Mouse (Mus musculus): ENCODE data around the gene Tchp. TPM values are rescaled to one million over a fixed set of nuclear protein-coding genes. Genes with fewer than 3 reads are reported as not detected.

The Tchp gene
- total RNA-seq, 2 experiments from 2014 or later: 19.7 to 23.8 TPM

DNA sequence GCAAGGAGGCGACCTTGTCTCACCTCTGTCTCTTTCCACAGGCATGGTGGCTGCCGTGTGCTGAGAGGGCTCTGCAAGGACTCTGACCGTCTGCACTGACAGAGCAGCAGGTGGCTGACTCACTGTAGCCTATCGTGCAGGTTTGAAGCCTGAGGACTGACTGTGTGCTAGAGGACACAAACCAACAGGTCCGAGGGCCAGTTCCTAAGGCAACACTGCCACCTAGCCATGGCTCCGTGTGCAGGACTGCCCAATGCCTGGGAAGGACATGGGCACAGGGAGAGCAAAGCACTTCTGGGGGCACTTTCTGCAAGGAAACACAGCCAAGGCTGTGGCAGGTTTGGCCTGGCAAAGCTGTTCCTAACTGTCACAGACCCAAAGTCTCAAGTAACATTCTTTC lies 23.9 kb downstream of the Tchp start:
- no peak for ATAC-seq (replicated peaks; ENCODE audit: low FRiP score, poor library complexity, severe bottlenecking)

DNA sequence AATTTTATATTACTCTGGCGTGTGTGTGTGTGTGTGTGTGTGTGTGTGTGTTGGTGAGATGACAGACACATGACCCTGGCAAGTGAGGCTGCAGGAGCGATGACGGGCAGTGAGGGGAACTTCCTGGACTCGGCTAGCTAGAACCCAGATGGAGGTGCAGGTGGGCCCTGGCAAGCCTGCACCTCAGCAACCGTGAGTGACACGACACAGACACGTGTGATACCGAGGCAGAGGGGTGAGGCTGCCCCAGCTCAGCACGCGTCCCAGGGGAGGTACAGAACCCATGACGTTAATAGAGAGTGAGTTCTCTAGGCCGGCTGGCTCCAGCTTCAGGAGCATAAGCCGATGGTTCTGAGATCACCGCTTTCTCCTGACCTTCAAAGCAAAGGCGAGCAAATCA lies 24.4 kb downstream of the Tchp start:
- no peak for ATAC-seq (replicated peaks; ENCODE audit: low FRiP score, poor library complexity, severe bottlenecking)

DNA sequence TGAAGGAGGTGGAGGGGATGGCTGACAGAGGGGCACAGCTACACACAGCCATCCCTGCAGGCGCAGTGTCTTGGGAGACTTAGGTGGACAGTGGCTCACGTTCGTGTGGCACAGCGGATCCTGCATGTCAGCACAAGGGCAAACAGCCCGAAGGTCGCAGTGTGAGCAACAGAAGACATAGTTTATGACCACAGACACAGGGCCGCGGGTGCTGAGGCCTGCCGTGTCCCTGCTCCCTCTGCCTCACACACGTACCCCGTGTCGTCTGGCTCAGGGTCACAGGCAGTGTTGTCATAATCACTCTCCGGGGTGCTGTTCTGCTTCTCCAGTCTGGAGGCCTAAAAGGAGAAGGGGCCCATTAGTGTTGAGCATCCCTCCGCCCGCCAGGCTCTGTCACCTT lies 26.0 kb downstream of the Tchp start:
- ATAC-seq (replicated peaks; ENCODE audit: low FRiP score, poor library complexity, severe bottlenecking): no peak

DNA sequence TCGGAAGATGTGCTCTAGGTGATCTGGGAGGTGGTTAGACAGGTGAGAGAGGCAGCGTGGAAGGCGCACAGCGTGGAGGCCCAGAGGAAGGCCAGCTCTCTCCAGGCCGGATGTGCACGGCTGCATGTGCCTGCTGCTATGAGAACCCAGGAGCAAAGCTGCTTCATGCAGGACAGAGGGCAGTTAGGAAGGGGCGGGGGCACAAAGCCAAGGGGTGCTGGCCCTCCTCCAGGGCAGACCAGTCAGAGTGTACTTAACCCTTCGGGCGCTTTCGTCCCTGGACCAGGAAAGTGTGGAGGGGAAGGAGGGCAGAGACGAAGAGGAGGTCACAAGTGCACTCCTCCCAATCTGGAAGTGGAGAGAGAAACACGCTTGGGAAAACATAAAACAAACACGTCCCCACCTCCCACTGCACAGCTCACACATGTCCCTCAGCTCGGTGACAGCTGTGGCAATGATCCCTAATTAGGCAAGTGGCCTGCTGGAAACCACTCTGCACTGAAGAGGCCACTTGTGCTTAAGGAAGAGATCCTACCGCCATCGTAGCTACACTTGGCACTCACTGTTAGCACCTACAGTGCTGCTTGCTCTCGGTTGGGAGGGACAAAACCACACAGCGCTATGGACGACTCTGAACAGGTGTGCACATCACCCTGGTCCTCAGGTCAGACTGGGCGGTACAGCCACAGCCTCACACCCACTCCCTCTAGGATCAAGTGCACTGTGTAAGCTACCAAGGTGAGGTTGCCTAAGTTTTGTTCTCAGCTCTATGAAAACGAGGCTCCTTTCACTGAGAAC lies 29.7 kb downstream of the Tchp start:
- ATAC-seq (replicated peaks; ENCODE audit: low FRiP score, poor library complexity, severe bottlenecking): no peak

DNA sequence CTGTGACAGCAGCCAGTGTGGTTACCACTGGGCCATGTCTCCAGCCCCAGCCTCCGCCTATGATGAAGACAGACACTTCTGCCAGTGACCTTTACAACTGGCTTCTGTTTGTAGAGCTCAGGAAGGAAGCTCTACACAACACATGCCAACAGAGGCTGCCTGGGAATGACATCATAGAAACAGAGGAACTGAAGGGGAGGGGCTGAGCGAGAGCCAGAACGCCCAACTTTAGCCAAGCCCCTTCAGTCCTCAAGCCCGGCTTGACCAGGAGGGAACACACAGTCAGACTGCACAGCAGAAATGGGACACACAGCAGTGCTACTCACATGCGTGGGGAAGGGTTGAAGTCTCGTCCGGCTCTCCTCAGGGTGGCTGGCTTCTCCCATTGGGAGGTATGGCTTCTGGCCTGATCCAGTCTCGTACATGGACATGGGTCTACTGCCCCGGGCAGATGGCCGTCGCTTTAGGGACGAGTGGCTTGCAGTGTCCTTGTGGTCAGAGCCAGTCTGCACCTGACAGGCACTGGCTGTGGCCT lies 31.2 kb downstream of the Tchp start:
- no peak for ATAC-seq (replicated peaks; ENCODE audit: low FRiP score, poor library complexity, severe bottlenecking)

DNA sequence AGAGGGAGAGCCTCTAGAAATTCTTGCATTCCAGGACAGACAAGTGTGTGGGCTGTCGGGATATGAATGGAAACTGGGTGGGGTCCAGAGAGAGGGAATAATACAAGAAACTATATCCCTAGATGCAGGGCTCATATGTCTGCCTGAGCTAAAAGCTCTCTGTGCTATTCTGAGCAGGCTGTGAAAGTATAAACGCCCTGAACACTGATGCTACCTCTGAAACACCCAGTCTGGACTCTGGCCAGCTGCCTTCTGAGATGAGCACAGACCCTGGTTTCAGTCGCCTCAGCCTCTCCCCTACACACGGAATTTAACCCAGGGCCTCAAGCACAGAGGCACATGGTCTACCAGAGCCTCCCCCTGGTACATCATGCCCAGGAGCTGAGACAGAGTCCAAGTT lies 33.0 kb downstream of the Tchp start:
- no peak for ATAC-seq (replicated peaks; ENCODE audit: low FRiP score, poor library complexity, severe bottlenecking)

DNA sequence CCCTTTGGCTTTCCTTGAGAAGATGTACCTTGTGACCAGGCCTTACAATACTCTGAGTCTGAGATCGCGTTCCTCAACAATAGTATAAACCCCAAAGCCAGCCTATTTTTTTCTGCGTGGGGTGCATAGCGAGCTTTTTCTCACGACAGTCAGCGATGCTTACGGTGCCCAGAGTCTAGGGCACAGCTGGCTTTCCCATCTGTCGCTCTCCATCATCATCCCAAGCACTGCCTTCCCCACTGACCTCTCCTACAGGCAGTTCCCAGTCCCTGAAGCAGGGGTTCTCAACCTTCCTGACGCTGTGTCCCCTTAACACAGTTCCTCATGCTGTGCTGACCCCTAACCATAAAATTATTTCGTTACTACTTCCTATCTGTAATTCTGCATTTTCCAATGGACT lies 35.0 kb downstream of the Tchp start:
- no peak for ATAC-seq (replicated peaks; ENCODE audit: low FRiP score, poor library complexity, severe bottlenecking)

DNA sequence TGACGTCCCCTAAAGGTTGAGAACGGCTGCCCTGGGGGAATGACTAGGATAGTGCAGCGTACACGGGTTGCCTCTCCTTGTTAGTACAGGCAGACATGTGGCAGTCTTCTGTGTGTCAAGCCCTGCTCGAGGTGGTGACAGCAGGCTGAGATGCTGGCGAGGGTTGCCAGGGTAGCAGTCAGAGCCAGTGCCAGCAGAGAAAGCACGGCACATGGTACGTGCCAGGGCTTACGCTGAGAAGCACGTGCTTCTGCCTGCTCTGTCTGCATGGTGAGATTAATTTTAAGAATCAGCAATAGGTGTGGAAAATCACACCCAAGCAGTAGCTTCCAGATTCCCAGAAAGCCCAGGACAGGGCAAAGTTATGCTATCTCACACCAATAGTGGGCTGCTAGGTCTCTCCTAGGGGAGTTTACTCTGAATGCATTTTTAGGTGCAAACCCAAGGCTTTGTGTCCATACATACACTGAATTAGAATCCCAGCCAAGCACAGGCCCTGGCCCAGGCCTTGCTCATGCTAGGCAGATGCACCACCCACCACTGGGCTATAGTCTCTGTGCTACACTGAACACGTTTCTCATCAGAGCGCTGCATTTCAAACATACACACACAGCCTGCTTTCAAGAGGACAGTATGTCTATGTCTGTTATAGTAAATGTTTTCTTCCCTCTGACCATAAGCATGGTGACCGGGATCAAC lies 35.6 kb downstream of the Tchp start:
- ATAC-seq (replicated peaks; ENCODE audit: low FRiP score, poor library complexity, severe bottlenecking): no peak

DNA sequence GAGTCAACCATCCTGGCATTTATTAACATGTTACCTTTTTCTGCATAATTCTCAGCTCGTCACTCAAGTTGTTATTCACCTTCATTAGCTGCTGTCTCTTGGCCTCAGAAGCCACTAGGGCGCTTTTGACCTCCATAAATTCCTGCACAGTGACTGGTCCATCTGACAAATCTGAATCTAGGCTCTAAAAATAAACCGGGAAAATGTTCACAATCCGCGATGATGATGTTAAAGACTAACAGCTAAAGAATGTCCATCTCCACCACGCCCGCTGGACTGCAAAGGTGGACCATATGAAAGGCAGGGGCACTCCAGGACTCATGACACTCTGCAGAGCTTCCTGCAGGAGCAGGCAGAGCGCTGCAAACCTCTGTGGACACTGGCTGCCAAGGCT lies 36.1 kb downstream of the Tchp start:
- ATAC-seq (replicated peaks; ENCODE audit: low FRiP score, poor library complexity, severe bottlenecking): no peak

DNA sequence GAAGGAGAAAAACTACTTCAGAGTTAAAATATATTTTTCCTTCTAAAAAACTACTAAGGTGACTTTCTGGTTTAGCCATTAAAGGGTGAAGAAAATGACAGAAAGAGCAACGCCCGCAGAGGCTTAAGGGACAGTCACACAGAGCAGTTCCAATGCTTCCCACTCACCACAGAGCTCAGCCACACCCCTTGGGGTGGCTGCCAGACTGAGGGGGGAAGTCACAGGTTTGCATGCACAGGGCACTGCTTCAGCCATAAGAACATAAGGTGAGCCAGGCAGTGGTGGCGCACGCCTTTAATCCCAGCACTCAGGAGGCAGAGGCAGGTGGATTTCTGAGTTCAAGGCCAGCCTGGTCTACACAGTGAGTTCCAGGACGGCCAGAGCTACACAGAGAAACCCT lies 38.0 kb downstream of the Tchp start:
- no peak for ATAC-seq (replicated peaks; ENCODE audit: low FRiP score, poor library complexity, severe bottlenecking)

DNA sequence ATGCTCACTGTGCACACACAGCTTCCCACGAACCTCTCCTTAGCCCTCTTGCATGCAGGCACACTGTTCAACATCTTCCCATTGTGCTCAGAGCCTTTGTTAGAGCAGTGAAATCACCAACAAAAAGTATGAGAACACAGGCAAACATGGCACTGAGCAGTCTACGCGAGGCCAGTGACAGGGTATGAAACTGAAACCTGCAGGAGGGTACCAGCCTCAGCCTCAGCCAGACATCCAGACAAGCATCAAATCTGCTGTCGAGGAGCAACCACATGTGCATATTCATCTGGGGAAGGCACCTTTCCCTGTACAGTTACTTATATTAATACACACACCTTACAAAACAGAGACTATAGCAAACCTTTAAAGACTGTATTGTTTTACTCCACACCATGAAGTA lies 39.3 kb downstream of the Tchp start:
- no peak for ATAC-seq (replicated peaks; ENCODE audit: low FRiP score, poor library complexity, severe bottlenecking)

DNA sequence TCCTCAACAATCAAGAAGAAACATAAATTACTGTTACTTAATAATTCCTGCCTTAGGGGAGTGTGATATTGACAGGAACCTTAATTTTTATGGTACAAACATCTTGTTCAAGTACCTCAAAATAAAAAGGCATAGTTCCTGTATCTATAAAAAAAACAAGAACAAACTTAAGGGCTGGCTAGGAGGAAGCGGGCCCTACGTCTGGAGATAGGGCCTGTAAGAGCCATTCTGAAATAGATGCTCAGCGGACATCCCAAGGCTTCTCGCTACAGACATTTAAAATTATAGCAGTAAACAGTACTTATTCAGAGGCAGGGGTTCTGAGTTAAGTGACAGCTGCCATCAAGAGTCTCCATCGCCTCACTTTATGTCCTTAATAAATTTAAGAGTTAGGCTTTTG lies 40.0 kb downstream of the Tchp start:
- no peak for ATAC-seq (replicated peaks; ENCODE audit: low FRiP score, poor library complexity, severe bottlenecking)

DNA sequence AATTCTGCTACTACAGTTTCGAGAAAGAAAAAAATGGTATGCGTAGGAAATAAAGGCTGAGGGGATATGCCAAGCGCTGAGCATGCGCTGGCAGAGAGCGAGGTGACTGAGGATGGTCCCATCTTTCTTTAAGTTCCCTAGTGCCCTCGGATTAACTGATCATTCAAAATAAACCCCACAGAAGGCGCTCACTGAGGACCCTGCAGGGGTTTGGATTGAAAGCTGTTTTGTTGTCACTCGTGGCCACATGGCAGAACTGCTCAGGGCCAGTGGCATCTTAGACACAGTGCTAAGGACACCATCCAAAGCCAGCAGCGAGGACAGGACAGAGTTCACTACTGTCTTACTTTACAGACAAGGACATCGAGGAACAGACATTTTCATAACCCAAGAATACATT lies 42.8 kb downstream of the Tchp start:
- no peak for ATAC-seq (replicated peaks; ENCODE audit: low FRiP score, poor library complexity, severe bottlenecking)

DNA sequence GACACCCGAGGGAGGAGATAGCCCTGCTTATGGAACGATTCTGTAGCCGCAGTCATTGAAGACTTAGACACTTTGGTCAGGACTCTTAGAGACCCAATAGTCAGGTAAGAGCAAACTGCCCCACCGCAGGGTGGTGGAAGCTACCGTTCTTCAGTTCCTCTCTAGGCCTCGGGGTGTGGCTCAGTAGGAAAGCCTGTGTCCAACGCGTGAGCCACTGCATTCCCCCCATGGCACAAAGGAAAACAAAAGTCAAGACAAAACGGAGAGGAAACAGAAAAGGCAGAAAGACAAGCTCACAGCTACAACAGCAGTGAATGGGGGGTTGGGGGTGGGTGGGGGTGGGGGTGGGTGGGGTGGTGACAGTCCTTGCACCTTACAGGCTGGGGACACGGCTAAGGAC lies 44.8 kb downstream of the Tchp start:
- ATAC-seq (replicated peaks; ENCODE audit: low FRiP score, poor library complexity, severe bottlenecking): no peak

DNA sequence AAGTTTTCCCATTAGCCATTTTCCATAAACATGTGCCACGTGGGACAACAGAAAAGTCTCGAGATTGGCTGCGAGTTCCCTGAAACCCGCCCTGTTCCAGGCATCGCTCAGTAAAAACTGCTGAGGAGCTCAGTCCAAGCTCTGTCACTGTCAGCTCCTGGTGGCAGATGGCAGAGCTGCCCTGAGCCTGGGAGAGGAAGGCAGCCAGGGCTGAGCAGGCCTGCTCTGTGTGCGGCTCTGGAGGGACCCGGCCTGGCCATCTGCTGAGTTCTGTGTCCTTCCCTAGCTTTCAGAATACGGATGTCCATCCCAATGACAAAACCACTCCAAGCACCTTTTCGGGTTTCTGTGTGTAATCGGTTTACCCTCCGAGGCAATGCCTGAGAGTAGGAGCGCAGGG lies 45.8 kb downstream of the Tchp start:
- ATAC-seq (replicated peaks; ENCODE audit: low FRiP score, poor library complexity, severe bottlenecking): no peak

DNA sequence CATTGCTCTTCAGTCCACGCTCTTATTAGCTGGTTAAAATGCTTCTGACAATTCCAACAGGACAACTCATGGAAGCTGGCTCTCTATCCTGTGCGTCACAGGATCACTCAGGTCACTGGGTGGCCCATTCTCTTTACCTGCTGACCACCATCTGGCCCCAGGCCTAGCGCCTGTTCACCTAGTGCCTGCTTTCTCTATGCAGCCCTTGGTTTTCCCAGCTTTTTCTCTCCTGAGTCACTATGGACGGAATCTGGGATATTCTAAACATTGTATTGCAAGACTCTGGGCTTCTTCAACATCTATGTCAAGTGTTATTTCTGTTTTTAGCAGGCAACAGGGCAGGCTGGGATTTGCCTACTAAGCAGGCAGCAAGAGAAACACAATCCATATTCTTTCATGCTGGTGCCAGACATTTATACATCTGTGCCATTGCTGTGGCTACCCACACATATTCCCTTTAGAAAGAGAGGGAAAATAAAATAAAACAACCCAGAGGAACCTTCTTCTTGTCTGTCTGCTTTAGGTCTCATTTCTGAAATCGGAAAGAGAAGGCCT lies 52.1 kb downstream of the Tchp start:
- no peak for ATAC-seq (replicated peaks; ENCODE audit: low FRiP score, poor library complexity, severe bottlenecking)

DNA sequence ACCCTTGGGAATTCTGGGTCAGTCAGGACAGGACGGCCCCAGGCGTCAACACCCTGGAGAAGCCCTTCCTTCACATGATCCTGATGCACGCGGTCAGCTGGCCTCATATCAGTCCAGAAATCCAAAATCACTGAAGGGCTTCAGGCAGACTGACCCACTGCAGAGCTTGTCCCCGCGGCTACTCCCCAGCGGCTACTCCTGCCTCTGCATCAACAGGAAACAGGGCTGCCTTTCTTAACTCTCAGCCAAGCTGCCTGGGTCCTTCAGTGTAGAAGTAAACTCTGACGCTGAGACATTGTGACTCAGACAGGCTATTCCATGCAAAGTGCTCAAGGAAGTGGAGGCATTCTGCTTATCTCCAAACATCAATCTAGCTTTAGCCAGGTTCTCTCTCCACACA lies 54.4 kb downstream of the Tchp start:
- no peak for ATAC-seq (replicated peaks; ENCODE audit: low FRiP score, poor library complexity, severe bottlenecking)

DNA sequence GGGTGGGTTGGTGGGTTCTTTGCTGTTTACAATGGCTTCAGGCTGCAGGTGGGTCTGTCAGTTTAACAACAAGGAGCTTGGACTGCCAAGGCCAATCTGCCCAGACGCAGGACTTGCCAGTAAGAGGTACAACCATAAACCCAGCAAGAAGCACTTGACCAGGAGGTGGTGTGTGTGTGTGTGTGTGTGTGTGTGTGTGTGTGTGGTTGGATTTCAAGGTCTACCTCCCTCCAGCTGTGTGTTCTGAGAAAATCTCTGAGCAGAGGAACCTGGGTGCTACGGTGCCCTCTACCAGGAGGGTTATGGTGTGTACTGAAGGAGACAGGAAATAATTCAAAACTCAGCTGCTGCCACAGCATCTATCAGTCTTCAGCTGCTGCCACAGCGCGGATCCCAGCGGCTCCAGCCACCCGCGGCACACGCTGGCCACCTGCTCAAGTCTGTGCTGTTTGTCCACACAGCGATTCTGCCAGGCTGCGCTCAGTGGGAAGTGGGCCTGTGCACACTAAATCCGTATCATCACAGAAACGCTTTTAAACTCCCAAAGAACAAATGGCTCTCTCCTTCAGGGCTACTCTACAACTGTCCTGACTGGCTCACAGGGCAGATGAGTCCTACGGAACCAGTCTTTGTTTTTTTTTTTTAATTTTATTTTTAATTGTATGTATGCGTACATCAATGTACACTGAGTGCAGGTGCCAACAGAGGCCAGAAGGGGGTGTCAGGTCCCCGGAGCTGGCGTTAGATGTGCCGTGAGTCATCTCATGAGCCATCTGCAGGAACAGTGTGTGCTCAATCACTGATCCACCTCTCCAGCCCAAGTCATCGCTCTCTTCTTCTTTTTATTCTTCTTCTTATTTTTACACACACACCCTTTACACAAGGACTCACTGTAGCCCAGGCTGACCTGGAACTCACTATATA lies 57.5 kb downstream of the Tchp start:
- no peak for ATAC-seq (replicated peaks; ENCODE audit: low FRiP score, poor library complexity, severe bottlenecking)

DNA sequence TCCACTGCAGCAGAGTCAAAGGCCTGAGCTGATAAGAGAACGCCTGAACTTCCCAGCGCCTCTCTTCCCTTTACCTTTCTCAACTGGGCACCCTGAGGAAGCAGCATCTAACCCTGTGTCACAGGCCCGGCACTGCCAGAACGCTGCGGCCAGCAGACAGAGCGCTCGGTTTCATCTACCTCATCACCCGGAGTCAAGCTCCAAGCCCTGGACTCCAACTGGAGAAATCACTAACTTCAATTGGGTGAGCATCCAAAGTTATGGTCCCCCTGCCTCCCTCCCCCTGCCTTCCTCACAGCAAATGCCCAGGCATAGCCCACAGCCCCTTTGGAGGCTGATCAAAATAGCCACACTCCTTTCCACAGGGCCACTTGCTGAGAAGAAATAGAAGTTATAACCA lies 59.1 kb downstream of the Tchp start:
- no peak for ATAC-seq (replicated peaks; ENCODE audit: low FRiP score, poor library complexity, severe bottlenecking)

DNA sequence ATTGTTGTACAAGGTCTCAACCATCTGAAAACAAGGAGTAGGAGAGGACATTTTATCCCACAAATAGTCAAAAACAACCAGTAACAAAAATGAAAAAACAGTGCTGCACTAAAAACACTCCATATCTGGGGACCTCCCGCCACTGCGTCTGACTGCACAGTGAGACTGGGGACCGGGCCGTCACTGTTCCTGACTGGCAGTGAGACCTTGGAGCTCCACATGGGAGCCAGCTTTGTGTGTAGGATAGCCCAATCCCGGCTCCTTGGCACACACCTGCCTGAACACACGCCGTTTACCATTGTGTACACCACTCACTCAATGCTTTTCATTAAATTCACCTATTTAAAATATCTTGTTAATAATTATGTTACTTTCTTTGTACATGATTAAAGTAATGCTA lies 59.6 kb downstream of the Tchp start:
- no peak for ATAC-seq (replicated peaks; ENCODE audit: low FRiP score, poor library complexity, severe bottlenecking)
